Mouse (Mus musculus) stomach, embryonic 14.5 days (tissue): ENCODE data around the gene Grin2d. TPM values are rescaled to one million over a fixed set of nuclear protein-coding genes. Genes with fewer than 3 reads are reported as not detected.

Source experiments
- ATAC-seq: fragments of 200-750 bp; cut with Nextera tagmentation; 2 replicates; pipeline ENCODE4 v1.8.0; 2017; ENCODE audit warnings: low read depth, moderate TSS enrichment; ENCODE audit not compliant: insufficient number of reproducible peaks, insufficient read depth, low FRiP score
- H3K27ac ChIP-seq: fragments of 300-500 bp; sonication (generic); 2 replicates; pipeline ENCODE4 v1.5.1; 2014; ENCODE audit warnings: mild to moderate bottlenecking, low read length, moderate library complexity, mixed read lengths
- H3K27me3 ChIP-seq: fragments of 300-500 bp; sonication (generic); 2 replicates; pipeline ENCODE4 v1.6.1; 2014; ENCODE audit warnings: low read length, control low read depth, mixed read lengths; ENCODE audit not compliant: control insufficient read depth, insufficient read depth
- H3K36me3 ChIP-seq: fragments of 300-500 bp; sonication (generic); 2 replicates; pipeline ENCODE4 v1.6.1; 2014; ENCODE audit warnings: mild to moderate bottlenecking, control low read depth, low read length, moderate library complexity, mixed read lengths; ENCODE audit not compliant: control insufficient read depth, insufficient read depth
- H3K4me1 ChIP-seq: fragments of 300-500 bp; sonication (generic); 2 replicates; pipeline ENCODE4 v1.6.1; 2014; ENCODE audit warnings: low read length, control low read depth, mixed read lengths; ENCODE audit not compliant: control insufficient read depth, insufficient read depth
- H3K4me2 ChIP-seq: fragments of 300-500 bp; sonication (generic); replicated peaks from 2 replicates; pipeline ENCODE4 v1.6.1; 2014; ENCODE audit warnings: low read depth, low read length, control low read depth
- H3K4me3 ChIP-seq: fragments of 300-500 bp; sonication (generic); 2 replicates; pipeline ENCODE4 v1.5.1; 2014; ENCODE audit warnings: low read depth, low read length, control low read depth
- H3K9ac ChIP-seq: fragments of 300-500 bp; sonication (generic); replicated peaks from 2 replicates; pipeline ENCODE4 v1.6.1; 2014; ENCODE audit warnings: low read depth, mild to moderate bottlenecking, control low read depth, low read length, moderate library complexity, mixed read lengths
- H3K9me3 ChIP-seq: fragments of 300-500 bp; sonication (generic); 2 replicates; pipeline ENCODE4 v1.6.1; 2016; ENCODE audit warnings: low read depth, low read length, control low read depth; ENCODE audit not compliant: control insufficient read depth
- WGBS: fragments of 180-500 bp; shearing (Covaris S2); extraction: QIAGEN DNeasy Blood & Tissue Kit; methylation state at CpG from one replicate; pipeline ENCODE4 v1.1.7; 2014; 5-methylcytosine and 5-hydroxymethylcytosine counted together
- polyA plus RNA-seq: library from polyadenylated mRNA; unstranded; fragments of >200 nt; fragmentation: Nextera tagmentation; extraction: Ambion mirVana; gene quantifications from 2 replicates; pipeline ENCODE4 v1.2.1, GENCODE M21; 2014

Gene Grin2d
- polyA plus RNA-seq, 1 experiment from 2014 or later = 0.48 TPM

- no peak overlapping the region for H3K9ac ChIP-seq
- H3K27me3 ChIP-seq = peaks cover 8% of the 10 kb centered on the region; the same call in 1 of the 2 replicates
- no peak overlapping the region for H3K4me3 ChIP-seq
- H3K4me2 ChIP-seq = no peak overlapping the region
- H3K36me3 ChIP-seq = peaks cover 9% of the 10 kb centered on the region
- no peak for ATAC-seq
- H3K4me1 ChIP-seq = peaks cover 8% of the 10 kb centered on the region; the same call in 1 of the 2 replicates
- WGBS = 87% methylated on average over 40 of the region's 44 CpGs
- no peaks in the 10 kb centered on the region for H3K9me3 ChIP-seq
- H3K27ac ChIP-seq = no peak overlapping the region
These were observed 84.1 kb downstream of the Grin2d start for GRCm38 (mm10) chr7:45793969-45794585.

GRCm38 (mm10) chr7:45793240-45793639 is 84.9 kb downstream of the Grin2d start:
- H3K27me3 ChIP-seq = peaks cover 8% of the 10 kb centered on the region; the same call in 1 of the 2 replicates
- H3K4me1 ChIP-seq = peaks cover 8% of the 10 kb centered on the region; the same call in 1 of the 2 replicates
- H3K36me3 ChIP-seq = peaks cover 12% of the 10 kb centered on the region
- no peak overlapping the region for H3K4me2 ChIP-seq
- no peaks in the 10 kb centered on the region for H3K9me3 ChIP-seq
- no peak overlapping the region for H3K4me3 ChIP-seq
- 90% methylated on average over 24 of the region's 24 CpGs for WGBS
- H3K9ac ChIP-seq = no peak overlapping the region
- ATAC-seq = no peak
- H3K27ac ChIP-seq = no peak overlapping the region

- ATAC-seq = no peak
- no peak overlapping the region for H3K9ac ChIP-seq
- H3K9me3 ChIP-seq = no peaks in the 10 kb centered on the region
- H3K27ac ChIP-seq = no peak overlapping the region
- H3K27me3 ChIP-seq = no peaks in the 10 kb centered on the region; the same call in 1 of the 2 replicates
- H3K4me3 ChIP-seq = no peak overlapping the region
- no peaks in the 10 kb centered on the region for H3K4me1 ChIP-seq
- peaks cover 12% of the 10 kb centered on the region for H3K36me3 ChIP-seq
- 73% methylated on average over 17 of the region's 17 CpGs for WGBS
- no peak overlapping the region for H3K4me2 ChIP-seq
These were observed 86.3 kb downstream of the Grin2d start for GRCm38 (mm10) chr7:45791756-45792490.

- Histone ChIP-seq H3K36me3 (peaks cover 12% of the 10 kb centered on the region), H3K27ac (no peak overlapping the region), H3K4me3 (no peak overlapping the region), H3K4me2 (no peak overlapping the region), H3K27me3 (no peaks in the 10 kb centered on the region), H3K9ac (no peak overlapping the region), H3K4me1 (peaks cover 12% of the 10 kb centered on the region; the same call in 1 of the 2 replicates), H3K9me3 (no peaks in the 10 kb centered on the region)
- 68% methylated on average over 6 of the region's 6 CpGs for WGBS
- ATAC-seq = no peak
These were observed 87.5 kb downstream of the Grin2d start for GRCm38 (mm10) chr7:45790721-45791120.

- Histone ChIP-seq H3K36me3 (peaks cover 12% of the 10 kb centered on the region), H3K9me3 (no peaks in the 10 kb centered on the region), H3K9ac (no peak overlapping the region), H3K27me3 (no peaks in the 10 kb centered on the region), H3K27ac (no peak overlapping the region), H3K4me2 (no peak overlapping the region), H3K4me1 (peaks cover 24% of the 10 kb centered on the region), H3K4me3 (no peak overlapping the region)
- no peak for ATAC-seq
- 79% methylated on average over 22 of the region's 22 CpGs for WGBS
These were observed 90.5 kb downstream of the Grin2d start for GRCm38 (mm10) chr7:45787642-45788041.

- Histone ChIP-seq H3K4me1 (peaks cover 24% of the 10 kb centered on the region), H3K4me2 (peak overlapping the region; percentile 84), H3K4me3 (peak overlapping the region; percentile 56), H3K27me3 (no peaks in the 10 kb centered on the region), H3K9ac (no peak overlapping the region), H3K27ac (no peak overlapping the region), H3K36me3 (peaks cover 12% of the 10 kb centered on the region), H3K9me3 (no peaks in the 10 kb centered on the region)
- ATAC-seq = 0 out of 2 replicates have a peak, but pooled peaks have one; percentile 8
- 8% methylated on average over 17 of the region's 17 CpGs for WGBS
These were observed 91.3 kb downstream of the Grin2d start for GRCm38 (mm10) chr7:45786661-45787413.

- peak overlapping the region; percentile 34; the same call in 1 of the 2 replicates for H3K9ac ChIP-seq
- ATAC-seq = peak; percentile 40; the same call in 1 of the 2 replicates
- 3% methylated on average over 14 of the region's 14 CpGs for WGBS
These were observed 92.0 kb downstream of the Grin2d start for GRCm38 (mm10) chr7:45786136-45786578.

More at GRCm38 (mm10) chr7:45786136-45786578, 92.0 kb downstream of the Grin2d start:
- H3K36me3 ChIP-seq = peaks cover 12% of the 10 kb centered on the region
- no peaks in the 10 kb centered on the region for H3K27me3 ChIP-seq
- H3K4me3 ChIP-seq = peak overlapping the region; percentile 56
- H3K27ac ChIP-seq = no peak overlapping the region
- H3K4me2 ChIP-seq = peak overlapping the region; percentile 84
- no peaks in the 10 kb centered on the region for H3K9me3 ChIP-seq
- peaks cover 24% of the 10 kb centered on the region for H3K4me1 ChIP-seq
